Mouse (Mus musculus) left cerebral cortex, adult 2 months (tissue): ENCODE measurements at regions not wholly inside any gene's neighbourhood (a gene's known extent, or its start where the extent isn't known, plus 50 kb on each side); places are given as distances from the start of the nearest gene placed in this dataset.

Source experiments
- DNase-seq, 2 experiments: peaks; one replicate each; pipeline ENCODE4 v3.0.0; 2021 to 2022; ENCODE audit warnings: low spot score in 2 of 2, mixed read lengths in 1 of 2; ENCODE audit errors: extremely low spot score in 1 of 2
- H3K27ac ChIP-seq: fragments of 200-600 bp; 2 replicates; pipeline ENCODE4 v1.8.1; 2022
- H3K4me3 ChIP-seq: fragments of 200-600 bp; 2 replicates; pipeline ENCODE4 v1.8.1; 2022
- CTCF ChIP-seq: fragments of 200-600 bp; IDR thresholded peaks from 2 replicates; pipeline ENCODE4 v1.8.1; 2022; ENCODE audit warnings: antibody characterized with exemption, mild to moderate bottlenecking, moderate library complexity
- intact Hi-C: fragments of 180-260 bp; cut with DNase I; formaldehyde crosslinking; loops from one replicate; pipeline ENCODE4 v1.15.1; 2025

- TF ChIP-seq CTCF: no peak
- intact Hi-C loops: no loop called here
Measured at GRCm38 (mm10) chr1:189989376-189989775, 67.2 kb upstream of the Smyd2 start.

GRCm38 (mm10) chr1:189988864-189989263, 66.7 kb upstream of the Smyd2 start:
- TF ChIP-seq CTCF: no peak
- no peak for DNase-seq
- intact Hi-C loops: no loop called here

More at GRCm38 (mm10) chr1:189989376-189989775, 67.2 kb upstream of the Smyd2 start:
- Histone ChIP-seq H3K4me3 (no peak overlapping the region), H3K27ac (no peak overlapping the region)
- peak in 1 of 2 experiments; percentile 11 for DNase-seq

GRCm38 (mm10) chr1:189985516-189986205, 63.5 kb upstream of the Smyd2 start:
- TF ChIP-seq CTCF: no peak
- no peak for DNase-seq
- H3K27ac ChIP-seq: no peak overlapping the region
- intact Hi-C loops: no loop called here
- H3K4me3 ChIP-seq: no peak overlapping the region

More at GRCm38 (mm10) chr1:189988864-189989263, 66.7 kb upstream of the Smyd2 start:
- no peak overlapping the region for H3K4me3 ChIP-seq
- no peak overlapping the region for H3K27ac ChIP-seq

GRCm38 (mm10) chr1:189978244-189978643, 56.1 kb upstream of the Smyd2 start:
- no peak for TF ChIP-seq CTCF
- DNase-seq: no peak
- intact Hi-C loops: loop anchor here (10.0 kb wide), 1 partner anchor 953 kb away; no protein-coding TSS in a partner anchor
- H3K4me3 ChIP-seq: no peak overlapping the region
- no peak overlapping the region for H3K27ac ChIP-seq

GRCm38 (mm10) chr1:189975660-189976059, 53.5 kb upstream of the Smyd2 start:
- TF ChIP-seq CTCF: no peak
- intact Hi-C loops: loop anchor here (10.0 kb wide), 1 partner anchor 951 kb away; no protein-coding TSS in a partner anchor
- H3K4me3 ChIP-seq: no peak overlapping the region
- no peak overlapping the region for H3K27ac ChIP-seq
- no peak for DNase-seq

GRCm38 (mm10) chr1:189972790-189973406, 50.7 kb upstream of the Smyd2 start:
- intact Hi-C loops: loop anchor here (1.0 to 10.0 kb wide), 3 partner anchors 86 to 948 kb away; no protein-coding TSS in a partner anchor
- peak; percentile 78 to 85 for DNase-seq
- H3K4me3 ChIP-seq: no peak overlapping the region

More at GRCm38 (mm10) chr1:189972790-189973406, 50.7 kb upstream of the Smyd2 start:
- no peak overlapping the region for H3K27ac ChIP-seq
- peak; percentile 93 for TF ChIP-seq CTCF
